Mouse (Mus musculus) brown adipose tissue, adult 24 weeks (tissue): ENCODE results near the gene Tfap2b. TPM values are rescaled to one million over a fixed set of nuclear protein-coding genes. Genes with fewer than 3 reads are reported as not detected.

ENCODE experiments used
- H3K27ac ChIP-seq: fragments of 200-500 bp; replicated peaks from 2 replicates; pipeline ENCODE4 v1.5.1; 2012; ENCODE audit warnings: low read depth, mild to moderate bottlenecking, low read length
- H3K4me1 ChIP-seq: fragments of 200-500 bp; 2 replicates; pipeline ENCODE4 v1.6.1; 2012; ENCODE audit warnings: low read length, mixed read lengths; ENCODE audit not compliant: control insufficient read depth, insufficient read depth, insufficient read length
- H3K4me3 ChIP-seq: fragments of 200-500 bp; 2 replicates; pipeline ENCODE4 v1.5.1; 2012; ENCODE audit warnings: low read depth, mild to moderate bottlenecking, low read length, moderate library complexity; ENCODE audit not compliant: insufficient read depth
- polyA plus RNA-seq: library from polyadenylated mRNA; stranded (reverse); fragments of >200 nt; gene quantifications from 2 replicates; pipeline ENCODE4 v1.2.4, GENCODE M21; 2012; ENCODE audit not compliant: missing spikeins, insufficient read depth, insufficient read length

Tfap2b gene
- polyA plus RNA-seq, 1 experiment, result not detected

DNA sequence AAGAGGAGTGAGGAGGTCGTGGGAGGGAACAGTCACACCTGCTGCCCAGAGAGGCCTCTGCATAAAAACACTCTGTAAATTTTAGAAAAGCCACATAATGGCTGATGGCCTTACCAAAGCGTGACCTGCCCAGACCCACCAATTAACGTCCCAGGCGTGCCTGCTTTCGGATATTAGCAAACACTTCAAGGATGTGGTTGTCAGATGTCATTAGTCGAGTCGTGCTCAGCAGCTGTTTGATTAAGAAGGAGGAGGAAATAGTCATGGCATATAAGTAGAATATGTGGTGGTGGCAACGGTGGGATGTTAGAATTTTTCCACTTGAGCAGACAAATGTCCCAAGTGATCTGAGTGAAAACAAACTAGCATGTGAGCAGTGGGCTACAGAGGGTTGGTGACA, 33.3 kb downstream of the Tfap2b start:
- Histone ChIP-seq H3K4me3 (no peak overlapping the region), H3K27ac (no peak overlapping the region), H3K4me1 (no peaks in the 10 kb centered on the region)

GRCm38 (mm10) chr1:19245032-19245431, 36.3 kb downstream of the Tfap2b start:
- H3K27ac ChIP-seq, result no peak overlapping the region
- H3K4me1 ChIP-seq, result no peaks in the 10 kb centered on the region

DNA sequence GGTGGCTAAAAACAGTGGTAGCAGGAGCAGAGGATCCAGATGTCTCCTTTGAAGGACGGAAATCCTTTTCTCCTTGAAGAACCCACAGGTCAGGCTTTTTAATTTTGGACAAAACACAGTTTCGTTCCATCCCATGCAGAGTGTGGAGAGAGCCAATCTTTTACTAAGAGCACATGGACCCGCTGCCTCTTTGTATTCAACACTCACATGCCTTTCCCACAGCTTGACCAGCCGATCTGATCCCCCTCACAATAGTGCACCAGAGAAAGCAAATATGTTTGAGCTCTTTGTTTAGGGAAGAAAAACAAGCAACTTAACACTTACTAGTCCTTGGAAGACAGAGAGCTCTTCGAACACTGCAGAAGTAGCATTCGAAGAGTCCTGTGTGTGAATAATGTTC, 42.6 kb downstream of the Tfap2b start:
- H3K27ac ChIP-seq, result no peak overlapping the region
- no peak overlapping the region for H3K4me3 ChIP-seq
- H3K4me1 ChIP-seq, result no peaks in the 10 kb centered on the region

More at GRCm38 (mm10) chr1:19245032-19245431, 36.3 kb downstream of the Tfap2b start:
- H3K4me3 ChIP-seq, result no peak overlapping the region

DNA sequence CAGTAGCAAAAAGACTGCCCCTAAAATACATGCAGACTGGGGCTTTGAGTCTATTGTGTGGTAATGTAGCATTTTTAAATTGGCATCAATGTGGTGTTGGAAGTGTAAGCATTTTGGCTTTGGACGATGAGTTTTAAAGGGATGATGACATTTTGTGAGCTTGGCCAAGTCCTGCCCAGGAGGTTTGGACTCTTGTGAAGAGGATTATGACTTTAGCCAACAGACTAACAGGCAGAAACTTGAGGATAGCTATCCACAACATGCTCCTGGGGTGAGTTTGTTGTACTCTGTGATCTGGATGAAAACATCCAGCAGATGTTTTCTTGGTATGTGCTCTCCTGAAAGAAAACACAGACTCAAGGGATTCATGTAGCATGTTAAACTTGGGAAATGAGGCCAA, 60.9 kb downstream of the Tfap2b start:
- no peak overlapping the region for H3K27ac ChIP-seq
- H3K4me3 ChIP-seq, result no peak overlapping the region
- no peaks in the 10 kb centered on the region for H3K4me1 ChIP-seq

Other genes starting within 250 kb of the Tfap2b start
- gene Tfap2d, start 105.9 kb upstream of the Tfap2b start, polyA plus RNA-seq, result not detected in 2 replicates